Mouse (Mus musculus): Measurements from ENCODE around the gene Tasp1.

DNA sequence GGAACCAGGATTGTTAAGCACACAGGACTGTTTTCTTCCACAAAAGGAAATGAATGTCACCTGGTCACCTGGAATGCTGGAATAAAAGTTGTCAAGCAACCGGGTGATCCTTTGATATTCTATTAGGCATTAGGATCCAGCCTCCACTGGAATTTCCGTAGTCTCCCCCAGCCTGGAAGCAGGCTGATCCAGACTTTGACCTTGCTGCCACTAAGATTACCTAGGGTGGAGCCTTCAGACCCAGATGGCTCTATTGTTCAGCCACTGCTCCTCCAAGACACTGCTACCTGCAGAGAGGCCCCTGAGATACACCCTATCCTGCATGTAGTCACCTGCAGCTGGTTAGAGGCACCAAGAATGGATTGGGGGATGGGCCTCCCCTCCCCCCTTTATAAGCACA, 192.8 kb downstream of the Tasp1 start:
- TF ChIP-seq POLR2A (IDR thresholded peaks at IDR 0.05; ENCODE audit: control insufficient read depth, low read depth, low read length) (no peak), CTCF (IDR thresholded peaks at IDR 0.05; ENCODE audit: control insufficient read depth, insufficient read depth, insufficient replicate concordance, low read depth, low read length) (no peak)

Measured in testis, adult 2 months (tissue).